Mouse (Mus musculus): ENCODE results near the gene Pard3.

GRCm38 (mm10) chr8:127261051-127261450, 197.4 kb downstream of the Pard3 start:
- TF ChIP-seq POLR2A (IDR thresholded peaks at IDR 0.05; ENCODE audit: low read depth, low read length) = no peak
- no peak for TF ChIP-seq CTCF (conservative IDR thresholded peaks at IDR 0.05; ENCODE audit: insufficient read depth, insufficient read length, low read depth, low read length)
